Mouse (Mus musculus): Measurements from ENCODE around the gene Inava.

The Inava gene

GRCm38 (mm10) chr1:136233892-136234594, at the start of gene Inava:
Gene Inava, minus strand, starts transcription at chr1:136234264.
- in situ Hi-C loops (cut with MseI, MboI) = no loop called here

- in situ Hi-C loops (cut with MseI, MboI) = no loop called here
These were observed 43.3 kb upstream of the Inava start for GRCm38 (mm10) chr1:136277366-136277765.

GRCm38 (mm10) chr1:136268224-136268623, 34.2 kb upstream of the Inava start:
- in situ Hi-C loops (cut with MseI, MboI) = no loop called here

GRCm38 (mm10) chr1:136266127-136266526, 32.1 kb upstream of the Inava start:
- in situ Hi-C loops (cut with MseI, MboI) = no loop called here

GRCm38 (mm10) chr1:136263355-136263754, 29.3 kb upstream of the Inava start:
- in situ Hi-C loops (cut with MseI, MboI) = no loop called here

- in situ Hi-C loops (cut with MseI, MboI) = no loop called here
These were observed 26.7 kb upstream of the Inava start, which contains the start of gene Gpr25 for GRCm38 (mm10) chr1:136260635-136261238. Gene Gpr25, minus strand, starts transcription at chr1:136260873.

- in situ Hi-C loops (cut with MseI, MboI) = no loop called here
These were observed 26.0 kb upstream of the Inava start for GRCm38 (mm10) chr1:136259893-136260634.

GRCm38 (mm10) chr1:136259543-136259892, 25.5 kb upstream of the Inava start:
- in situ Hi-C loops (cut with MseI, MboI) = no loop called here

- in situ Hi-C loops (cut with MseI, MboI) = no loop called here
These were observed 24.4 kb upstream of the Inava start for GRCm38 (mm10) chr1:136258495-136258894.

GRCm38 (mm10) chr1:136255657-136256056, 21.6 kb upstream of the Inava start:
- in situ Hi-C loops (cut with MseI, MboI) = no loop called here

- in situ Hi-C loops (cut with MseI, MboI) = no loop called here
These were observed 21.1 kb upstream of the Inava start for GRCm38 (mm10) chr1:136255174-136255573.

GRCm38 (mm10) chr1:136254503-136255065, 20.5 kb upstream of the Inava start:
- in situ Hi-C loops (cut with MseI, MboI) = no loop called here

GRCm38 (mm10) chr1:136253472-136253871, 19.4 kb upstream of the Inava start:
- in situ Hi-C loops (cut with MseI, MboI) = no loop called here

GRCm38 (mm10) chr1:136249662-136250061, 15.6 kb upstream of the Inava start:
- in situ Hi-C loops (cut with MseI, MboI) = no loop called here

GRCm38 (mm10) chr1:136247393-136247792, 13.3 kb upstream of the Inava start:
- in situ Hi-C loops (cut with MseI, MboI) = no loop called here

- in situ Hi-C loops (cut with MseI, MboI) = no loop called here
These were observed 10.4 kb upstream of the Inava start for GRCm38 (mm10) chr1:136244469-136244868.

- in situ Hi-C loops (cut with MseI, MboI) = no loop called here
These were observed 7.7 kb upstream of the Inava start for GRCm38 (mm10) chr1:136241801-136242200.

- in situ Hi-C loops (cut with MseI, MboI) = no loop called here
These were observed 4.4 kb upstream of the Inava start for GRCm38 (mm10) chr1:136238495-136238894.

- in situ Hi-C loops (cut with MseI, MboI) = no loop called here
These were observed 580 bp upstream of the Inava start for GRCm38 (mm10) chr1:136234595-136235092.

- in situ Hi-C loops (cut with MseI, MboI) = no loop called here
These were observed 876 bp downstream of the Inava start for GRCm38 (mm10) chr1:136232986-136233790.

GRCm38 (mm10) chr1:136232285-136232926, 1.7 kb downstream of the Inava start:
- in situ Hi-C loops (cut with MseI, MboI) = no loop called here

Measured in mouse trophoblast stem cell (cell line).